Mouse (Mus musculus): ENCODE data around the gene Pskh1.

The Pskh1 gene

DNA sequence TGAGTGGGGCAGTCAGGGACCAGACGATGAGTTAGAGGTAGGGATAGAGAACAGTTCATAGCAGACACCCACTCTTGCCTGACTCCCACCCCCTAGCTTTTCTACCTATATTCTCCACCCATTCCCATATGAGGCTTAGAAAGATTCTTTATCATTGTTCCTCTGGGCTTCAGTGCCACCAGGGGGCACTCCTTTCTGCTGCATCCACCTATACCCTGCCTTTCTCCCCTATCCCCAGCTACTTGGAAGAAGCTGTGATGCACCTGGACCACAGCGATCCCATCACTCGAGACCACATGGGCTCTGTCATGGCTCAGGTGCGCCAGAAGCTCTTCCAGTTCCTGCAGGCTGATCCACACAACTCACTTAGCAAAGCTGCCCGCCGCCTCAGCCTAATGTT, 7.8 kb upstream of the Pskh1 start:
- DNase-seq (ENCODE audit: low spot score) = no peak

DNA sequence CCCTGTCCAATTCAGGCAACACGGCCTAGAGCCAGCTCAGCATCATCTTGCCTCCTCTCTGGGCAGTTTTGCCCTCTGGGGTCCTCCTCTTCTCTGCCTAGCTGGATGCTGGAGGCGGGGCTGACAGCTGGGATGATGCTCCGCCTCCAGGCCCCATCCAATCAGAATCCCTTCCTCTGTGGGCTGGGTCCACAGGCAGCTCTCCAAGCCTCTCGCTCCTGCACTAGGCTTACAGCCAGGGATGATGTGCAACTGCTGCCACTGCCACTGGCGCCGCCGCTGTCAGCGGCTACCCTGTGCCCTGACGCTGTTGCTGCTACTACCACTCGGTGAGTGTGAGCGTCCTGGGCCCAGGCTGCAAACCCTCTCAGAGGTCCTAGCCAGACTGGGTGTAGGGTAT, 6.9 kb upstream of the Pskh1 start, which contains the start of gene Nrn1l:
Nrn1l (plus strand) TSS at position 229 of the 400 bp plus-strand sequence.
- peak; percentile 40 for DNase-seq (ENCODE audit: low spot score)

- no peak for DNase-seq (ENCODE audit: low spot score)
These were observed 2.3 kb upstream of the Pskh1 start for GRCm38 (mm10) chr8:105897801-105898480.

DNA sequence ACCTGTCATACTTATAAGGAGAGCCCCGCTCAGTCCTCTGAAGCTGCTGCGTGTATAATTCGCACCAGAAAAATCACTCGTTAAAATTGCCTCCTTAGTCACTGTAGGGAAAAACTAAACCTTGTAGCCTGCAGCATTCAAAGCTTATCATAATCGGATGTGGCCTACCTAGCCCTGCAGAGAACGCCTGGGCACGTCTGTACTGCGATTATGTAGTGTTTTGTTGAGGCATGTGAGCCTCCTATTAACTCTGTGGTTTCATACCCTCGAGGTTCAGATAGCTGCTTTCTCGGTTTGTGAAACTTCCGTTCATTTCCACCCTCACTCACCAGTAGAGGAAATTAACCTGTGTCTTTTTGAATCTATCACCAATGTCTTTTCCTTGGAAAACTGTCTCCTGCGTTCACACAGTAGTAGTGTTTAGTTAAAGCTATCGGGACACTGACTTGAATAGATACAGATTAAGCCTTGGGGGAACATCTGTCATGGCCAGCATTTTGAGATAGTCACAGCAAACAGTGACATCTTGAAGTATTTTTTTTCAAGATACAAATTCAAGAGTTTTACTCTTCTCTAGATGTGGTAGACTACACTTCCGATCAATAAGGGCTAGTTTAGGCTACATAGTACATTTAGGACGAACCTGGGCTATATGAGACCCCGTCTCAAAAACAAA, 838 bp downstream of the Pskh1 start:
- DNase-seq (ENCODE audit: low spot score) = no peak

GRCm38 (mm10) chr8:105919390-105919789, 19.1 kb downstream of the Pskh1 start:
- no peak for DNase-seq (ENCODE audit: low spot score)

DNA sequence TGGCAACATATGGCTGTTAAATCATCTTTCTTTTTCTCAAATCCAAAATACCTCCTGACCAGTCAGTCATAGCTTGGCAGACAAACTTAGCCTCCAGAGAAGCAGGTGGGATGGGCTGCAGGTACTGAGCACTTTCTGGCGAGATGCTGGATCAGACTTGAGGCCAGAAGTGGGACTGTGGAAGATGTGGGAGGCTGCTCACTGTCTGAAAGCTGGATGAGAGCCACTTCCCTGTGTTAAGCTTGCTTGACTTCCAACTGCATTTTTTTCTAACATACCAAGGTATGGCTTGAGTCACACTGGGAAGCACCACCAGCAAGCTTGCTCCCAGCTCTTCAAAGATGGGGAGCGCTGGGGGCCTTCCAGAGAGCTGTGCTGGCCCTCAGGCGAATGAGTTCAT, 24.9 kb downstream of the Pskh1 start:
- DNase-seq (ENCODE audit: low spot score) = no peak

DNA sequence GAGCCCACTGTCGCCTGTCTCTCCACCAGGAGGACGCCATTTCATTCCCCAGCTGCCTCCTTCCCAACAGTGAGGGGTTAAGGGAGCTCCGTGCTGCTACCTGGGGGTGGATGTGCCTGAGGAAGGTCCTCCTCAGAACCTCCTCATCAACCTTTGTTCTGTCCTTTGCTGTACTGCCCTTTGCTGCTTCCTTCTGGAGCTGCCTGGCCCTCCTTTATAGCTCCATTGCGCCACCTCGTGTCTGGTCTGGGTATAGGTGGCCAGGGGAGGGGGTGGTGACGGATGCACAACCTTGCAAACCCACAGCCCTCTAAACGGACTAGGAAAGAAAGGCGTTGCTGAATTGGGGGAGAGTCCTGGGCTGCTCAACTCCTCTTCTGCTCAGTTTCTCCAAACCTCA, 30.4 kb downstream of the Pskh1 start:
- peak; percentile 74 for DNase-seq (ENCODE audit: low spot score)

DNA sequence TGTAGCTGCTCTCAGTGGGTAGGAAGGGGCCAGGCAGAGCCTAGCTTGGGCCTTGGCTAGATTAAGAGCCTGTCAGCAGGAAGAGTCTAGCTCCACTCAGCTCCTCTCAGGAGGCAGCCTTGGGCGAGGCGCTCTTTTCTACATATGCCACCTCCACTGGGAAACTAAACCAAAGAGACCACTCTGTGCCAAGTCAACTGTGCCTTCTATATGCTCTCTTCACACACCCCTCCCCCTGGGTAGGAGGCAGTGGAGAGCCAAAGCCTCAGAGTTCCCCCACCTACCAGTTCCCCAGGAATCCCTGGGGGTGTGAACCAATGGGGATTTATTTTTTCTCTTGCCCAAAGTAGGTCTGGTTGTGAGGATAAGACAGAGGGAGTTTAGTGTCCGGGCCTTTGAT, 31.0 kb downstream of the Pskh1 start:
- DNase-seq (ENCODE audit: low spot score) = no peak

DNA sequence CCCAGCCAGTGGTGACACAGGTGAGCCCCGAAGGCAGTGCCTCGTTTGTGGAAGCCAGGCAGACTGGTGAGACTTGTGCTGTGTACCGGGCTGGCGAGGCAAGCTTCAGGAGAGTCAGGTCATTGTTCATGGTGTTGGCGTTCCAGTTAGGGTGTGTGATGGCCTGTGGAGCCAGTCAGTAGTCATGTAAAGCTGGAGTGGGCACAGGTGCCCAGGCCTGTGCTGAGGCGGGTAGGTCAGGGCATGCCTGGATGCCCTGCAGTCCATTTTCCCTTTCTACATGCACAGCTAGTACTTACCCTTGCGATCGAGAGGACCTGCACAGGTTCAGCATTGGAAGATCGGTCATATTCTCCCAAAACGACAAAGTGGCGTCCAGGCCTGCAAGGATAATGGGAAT, 32.3 kb downstream of the Pskh1 start:
- no peak for DNase-seq (ENCODE audit: low spot score)

DNA sequence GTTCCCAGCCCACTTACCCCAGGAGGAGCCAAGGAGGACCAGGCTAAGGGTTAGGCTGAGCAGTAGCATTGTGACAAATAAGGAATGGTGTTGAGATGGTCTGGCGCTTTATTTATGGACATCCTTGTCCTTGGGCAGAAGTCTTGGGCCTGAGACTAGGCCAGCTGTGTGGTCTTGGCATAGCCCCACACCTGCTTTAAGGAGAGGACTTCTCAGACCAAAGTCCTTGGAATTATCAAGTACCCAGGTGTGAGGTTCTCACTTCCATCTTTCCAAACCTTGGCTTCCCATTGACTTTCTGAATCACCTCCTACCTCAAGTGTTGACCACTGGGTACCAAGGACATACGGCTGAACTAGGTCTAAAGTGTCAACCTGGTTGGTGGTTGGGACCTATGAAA, 33.5 kb downstream of the Pskh1 start, which contains the start of gene Ctrl:
Ctrl (minus strand) TSS at position 101 of the 400 bp plus-strand sequence.
- no peak for DNase-seq (ENCODE audit: low spot score)

DNA sequence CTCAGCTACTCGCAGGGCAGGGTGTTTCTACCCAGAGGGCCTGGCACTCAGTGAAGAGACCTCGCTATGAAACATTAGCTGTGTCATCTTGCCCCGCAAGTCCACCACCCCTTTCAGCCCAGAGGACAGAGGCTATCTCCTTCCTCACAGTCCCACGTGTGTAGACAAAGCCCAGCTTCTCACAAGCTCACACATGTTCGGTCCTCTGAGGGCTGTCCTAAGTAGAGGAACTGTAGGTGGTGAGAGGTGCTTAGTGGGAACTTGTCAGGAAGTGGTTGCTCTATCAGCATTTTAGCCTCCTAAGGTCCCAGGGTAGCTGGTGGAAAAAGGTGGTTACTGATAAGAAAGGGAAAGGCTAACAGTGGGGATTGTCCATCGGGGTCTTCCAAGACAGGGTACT, 34.9 kb downstream of the Pskh1 start:
- no peak for DNase-seq (ENCODE audit: low spot score)

DNA sequence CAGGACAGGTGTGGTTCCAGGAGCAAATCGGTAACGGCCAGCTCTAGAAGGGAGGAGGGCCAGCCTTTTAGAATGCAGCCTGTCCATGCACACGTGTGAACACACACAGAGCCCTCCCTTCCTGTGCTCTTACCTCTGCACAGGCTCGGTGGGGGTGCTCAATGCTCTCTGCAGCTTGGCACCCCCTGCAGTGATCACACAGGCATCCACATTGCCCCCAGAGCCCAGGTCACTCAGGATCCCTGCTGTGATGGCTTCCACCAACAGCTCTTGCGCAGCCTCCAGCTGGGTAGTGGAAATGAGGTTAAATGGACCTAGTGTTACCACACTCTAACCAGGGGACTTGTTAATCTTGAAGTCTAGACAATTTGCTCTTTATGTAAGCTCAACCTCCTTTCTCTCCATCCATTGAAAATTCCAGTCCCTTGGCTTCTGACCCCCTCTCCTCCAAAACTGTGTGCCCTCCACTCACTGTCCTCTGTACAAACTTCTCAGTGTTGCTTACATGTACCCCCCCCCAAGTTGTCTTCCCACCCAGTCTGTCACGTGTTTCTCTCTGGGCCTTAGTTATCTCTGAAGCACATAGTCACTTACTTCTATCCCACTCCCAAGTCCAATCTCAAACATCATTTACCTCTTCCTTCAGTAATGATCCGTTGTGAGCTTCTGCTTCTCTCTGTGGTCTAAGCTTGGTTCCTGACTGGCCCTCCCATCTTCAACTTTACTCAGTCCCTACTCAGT, 35.8 kb downstream of the Pskh1 start:
- DNase-seq (ENCODE audit: low spot score) = no peak

DNA sequence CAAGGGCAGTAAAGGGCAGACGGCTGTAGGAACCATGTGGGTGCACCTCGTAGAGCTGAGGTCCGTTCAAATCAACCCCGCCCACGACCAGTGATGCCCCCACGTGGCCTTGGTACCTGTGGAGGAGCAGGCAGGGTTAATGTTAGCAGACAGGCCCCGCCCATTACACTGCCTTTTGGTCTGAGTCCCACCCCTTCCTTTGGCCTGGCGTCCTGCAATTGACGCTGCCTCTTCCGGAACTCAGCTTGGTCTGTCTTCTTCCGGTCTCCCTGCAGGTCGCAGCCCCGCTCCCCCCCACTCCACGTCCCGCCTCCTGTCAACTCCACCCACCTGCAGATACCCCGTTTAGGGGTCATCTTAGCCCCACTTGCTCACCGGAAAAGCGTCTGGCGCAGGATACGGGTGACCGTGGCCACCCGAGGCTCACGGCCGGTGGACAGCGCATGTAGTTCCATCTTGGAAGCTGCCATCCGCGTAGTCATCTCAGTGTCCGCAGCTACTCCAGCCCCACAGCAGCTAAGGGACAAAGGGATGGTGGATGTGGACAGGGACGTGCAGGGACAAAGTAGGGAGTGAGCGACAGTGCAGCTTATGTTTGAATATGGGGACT, 36.7 kb downstream of the Pskh1 start:
- DNase-seq (ENCODE audit: low spot score) = peak; percentile 93

DNA sequence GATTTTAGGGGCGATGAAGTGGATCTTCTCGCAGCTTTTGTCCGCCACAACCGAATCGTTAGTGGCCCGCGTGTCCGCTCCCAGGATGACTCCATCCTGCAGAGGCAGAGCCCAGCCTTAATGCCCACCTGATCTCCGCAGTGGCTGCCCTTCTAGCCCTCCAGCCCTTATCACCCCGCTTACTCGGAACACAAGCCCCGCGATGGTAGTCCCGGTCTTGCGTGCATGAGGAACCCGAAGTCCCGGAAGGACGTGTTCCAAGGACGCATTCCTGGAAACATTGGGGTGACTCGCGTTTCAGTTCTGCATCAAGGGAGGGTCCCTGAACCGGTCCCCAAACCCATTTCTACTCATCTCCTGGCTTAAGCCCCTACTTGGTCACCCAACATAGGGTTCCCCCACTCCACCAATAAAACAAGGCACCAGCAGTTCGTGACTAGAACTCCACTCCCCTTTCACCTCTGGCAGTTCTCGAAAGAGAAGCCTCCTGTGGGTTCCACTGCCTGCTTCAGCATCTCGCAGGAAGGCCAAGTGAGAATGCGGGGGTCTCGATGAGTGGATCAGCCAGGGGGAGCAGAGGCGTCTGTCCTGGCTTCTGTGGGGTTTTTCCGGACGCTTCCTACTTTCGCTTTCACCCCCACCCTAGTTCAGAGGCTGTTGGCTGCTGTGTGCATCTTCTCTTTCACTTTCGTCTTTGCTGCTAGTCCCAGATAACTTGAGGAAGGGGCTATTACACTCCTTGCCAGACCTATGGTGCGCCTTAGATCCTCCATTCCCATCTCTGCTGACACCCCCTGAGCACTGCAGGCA, 37.5 kb downstream of the Pskh1 start:
- DNase-seq (ENCODE audit: low spot score) = no peak

DNA sequence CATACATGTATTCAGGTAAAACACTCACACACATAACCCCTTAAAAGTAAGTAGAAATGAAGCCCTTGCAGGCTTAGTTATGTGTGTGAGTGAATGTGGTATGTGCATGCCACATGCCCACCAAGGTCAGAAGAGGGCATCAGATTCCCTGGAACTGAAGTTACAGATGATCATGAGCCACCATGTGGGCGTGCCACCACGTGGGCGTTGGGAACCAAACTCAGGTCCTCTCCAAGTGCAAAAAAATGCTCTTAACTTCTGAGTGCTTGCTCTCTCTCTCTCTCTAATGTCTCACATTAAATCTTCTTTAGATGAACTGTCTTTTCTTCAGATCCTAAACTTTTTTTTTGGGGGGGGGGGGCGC, 38.0 kb downstream of the Pskh1 start, which contains the start of gene Psmb10:
Psmb10 (minus strand) TSS at position 139 of the 364 bp plus-strand sequence.
- no peak for DNase-seq (ENCODE audit: low spot score)

- DNase-seq (ENCODE audit: low spot score) = no peak
These were observed 41.8 kb downstream of the Pskh1 start for GRCm38 (mm10) chr8:105942026-105942425.

DNA sequence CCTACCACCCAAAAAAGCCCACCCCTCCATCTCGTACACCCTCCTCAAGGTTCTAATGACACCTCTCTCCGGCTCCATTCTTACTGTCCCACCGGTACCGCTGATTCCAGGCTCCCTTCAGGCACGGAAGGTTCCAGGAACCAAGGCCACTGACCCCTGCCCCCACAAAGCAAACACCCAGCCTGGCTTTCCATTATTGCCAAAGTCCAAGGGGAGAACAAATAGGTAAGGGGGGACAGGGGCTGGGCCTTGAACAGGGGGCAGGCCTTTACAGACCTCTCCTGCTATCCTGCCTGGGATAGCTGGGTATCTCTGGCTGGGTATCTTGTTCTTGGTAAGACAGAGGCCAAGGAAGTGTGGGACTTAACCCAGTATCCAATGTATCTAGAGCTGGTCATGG, 42.3 kb downstream of the Pskh1 start:
- DNase-seq (ENCODE audit: low spot score) = peak; percentile 80

- no peak for DNase-seq (ENCODE audit: low spot score)
These were observed 43.1 kb downstream of the Pskh1 start, which contains the start of gene Lcat for GRCm38 (mm10) chr8:105943321-105943739. Gene Lcat, minus strand, starts transcription at chr8:105943382.

DNA sequence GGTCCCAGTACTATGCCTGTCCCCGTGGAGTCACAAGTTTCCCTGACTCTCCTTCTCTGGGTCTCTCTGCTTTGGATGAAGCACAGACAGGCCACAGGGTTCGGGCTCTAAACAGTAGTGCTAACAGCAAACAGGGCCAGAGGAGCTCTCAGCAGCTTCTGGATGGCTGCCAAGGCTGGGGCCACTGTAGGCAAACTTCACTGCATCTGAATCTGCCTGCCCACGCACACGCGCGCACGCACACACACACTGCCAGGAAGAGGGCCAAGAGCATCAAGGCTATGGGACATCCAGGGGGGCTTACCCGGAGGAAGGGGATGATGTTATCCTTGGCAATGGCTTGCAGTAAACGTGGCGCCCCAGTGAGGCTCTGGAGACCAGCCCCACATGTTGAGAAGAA, 49.1 kb downstream of the Pskh1 start:
- DNase-seq (ENCODE audit: low spot score) = no peak

DNA sequence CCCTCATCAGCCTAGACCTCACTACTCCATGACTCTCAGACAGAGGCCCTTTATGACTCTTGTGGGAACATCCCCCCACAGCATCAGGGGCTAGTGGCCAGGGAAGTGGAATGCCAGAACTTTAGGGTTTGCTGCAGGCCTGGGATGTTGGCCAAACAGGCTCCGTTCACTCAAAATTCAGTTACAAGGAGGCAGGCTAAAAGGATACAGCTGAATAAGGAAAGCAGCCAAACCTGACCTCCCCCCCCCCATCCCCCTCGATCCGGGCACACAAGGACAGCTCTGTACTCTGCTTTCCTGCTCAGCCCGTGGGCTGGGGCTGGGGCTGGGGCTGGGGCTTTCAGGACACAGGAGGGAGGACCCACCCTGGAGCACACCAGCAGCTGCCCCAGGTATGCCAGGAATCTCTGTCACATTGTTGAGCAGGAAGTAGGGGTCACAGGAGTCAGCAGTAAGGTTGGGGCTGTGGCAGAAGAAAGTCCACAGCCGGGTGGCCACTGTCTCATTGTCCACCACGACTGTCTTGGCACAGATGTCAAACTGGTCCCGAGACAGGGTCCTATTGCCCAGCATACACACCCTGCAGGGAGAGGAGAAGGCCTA, 50.9 kb downstream of the Pskh1 start:
- DNase-seq (ENCODE audit: low spot score) = no peak

DNA sequence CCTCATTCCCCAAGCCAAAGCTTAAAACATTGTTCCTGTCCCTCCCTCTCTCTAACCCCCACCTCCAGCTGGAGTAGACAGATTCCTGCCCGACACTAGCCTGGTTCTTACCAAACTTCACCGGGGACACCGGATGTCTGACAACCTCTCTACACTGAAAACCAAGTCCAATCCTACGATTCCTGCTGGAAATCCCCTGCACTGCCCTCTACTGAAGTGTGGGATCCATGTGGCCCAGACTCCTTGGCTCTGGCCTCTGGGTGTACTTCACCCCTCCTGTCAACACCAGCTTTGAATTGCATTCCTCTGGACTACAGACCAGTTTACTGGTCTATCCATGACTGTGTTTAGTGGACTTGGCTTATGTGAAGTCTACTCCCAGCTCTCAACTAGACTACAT, 56.3 kb downstream of the Pskh1 start:
- no peak for DNase-seq (ENCODE audit: low spot score)
